Mouse (Mus musculus) WW6 (cell line): ENCODE results near the gene Tiparp.

Experiments
- DNase-seq: peaks from one replicate; pipeline ENCODE4 v3.0.0-alpha.2; 2013; ENCODE audit warnings: low read depth, low spot score

Gene Tiparp

DNA sequence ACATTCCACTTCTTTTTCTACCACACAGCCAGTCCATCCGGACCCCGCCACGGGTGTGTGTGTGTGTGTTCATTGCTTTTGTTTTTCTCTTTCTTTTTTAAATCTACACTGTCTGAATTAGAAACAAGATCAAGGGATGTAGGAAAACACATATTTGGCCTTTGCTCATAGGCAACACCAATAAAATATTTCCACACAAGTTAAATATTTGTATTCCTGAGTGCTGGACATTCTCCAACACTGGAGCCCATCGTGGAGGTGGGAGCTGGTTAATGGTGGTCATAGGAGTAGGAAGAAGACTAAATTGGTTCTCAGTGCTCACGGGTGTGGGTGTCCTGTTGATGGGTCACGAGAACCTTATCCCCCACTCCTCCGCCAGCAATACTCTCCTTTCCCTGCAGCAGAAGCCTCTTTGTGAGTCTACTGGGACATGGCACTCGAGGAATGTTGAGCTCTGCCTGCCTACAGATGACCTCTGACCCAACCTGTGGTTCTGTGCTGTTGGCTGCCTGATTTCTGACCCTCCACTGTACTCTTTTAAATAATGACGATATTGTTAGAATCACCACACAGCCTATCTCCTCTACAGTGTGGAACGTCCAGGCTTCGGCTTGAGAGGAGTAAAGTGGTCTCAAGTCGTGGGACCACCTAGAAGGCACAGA lies 51.2 kb downstream of the Tiparp start:
- no peak for DNase-seq

- no peak for DNase-seq
These were observed 53.4 kb downstream of the Tiparp start for GRCm38 (mm10) chr3:65581596-65581995.

- DNase-seq, result no peak
These were observed 56.1 kb downstream of the Tiparp start for GRCm38 (mm10) chr3:65584329-65584728.

DNA sequence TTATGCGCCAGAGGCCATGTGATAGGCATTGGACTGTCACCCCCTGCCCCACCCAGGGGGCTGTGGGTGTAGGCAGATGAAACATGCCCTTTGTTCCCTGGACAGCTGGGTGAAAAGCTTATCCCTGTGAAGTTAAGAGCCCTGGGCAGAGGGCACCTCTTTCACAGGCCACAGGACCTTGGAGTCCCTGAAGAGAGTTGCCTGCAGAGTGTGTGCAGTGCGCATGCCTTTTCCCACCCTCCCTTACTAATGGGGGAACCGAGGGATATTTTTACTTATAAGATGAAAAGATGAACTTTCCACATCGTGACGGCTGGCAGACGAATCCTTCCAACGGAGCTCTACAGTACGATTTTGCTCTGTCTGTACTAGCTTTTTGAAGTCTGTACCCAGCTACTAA lies 57.1 kb downstream of the Tiparp start:
- no peak for DNase-seq

- no peak for DNase-seq
These were observed 57.7 kb downstream of the Tiparp start for GRCm38 (mm10) chr3:65585823-65586482.

GRCm38 (mm10) chr3:65586483-65586905 lies 58.3 kb downstream of the Tiparp start:
- no peak for DNase-seq

DNA sequence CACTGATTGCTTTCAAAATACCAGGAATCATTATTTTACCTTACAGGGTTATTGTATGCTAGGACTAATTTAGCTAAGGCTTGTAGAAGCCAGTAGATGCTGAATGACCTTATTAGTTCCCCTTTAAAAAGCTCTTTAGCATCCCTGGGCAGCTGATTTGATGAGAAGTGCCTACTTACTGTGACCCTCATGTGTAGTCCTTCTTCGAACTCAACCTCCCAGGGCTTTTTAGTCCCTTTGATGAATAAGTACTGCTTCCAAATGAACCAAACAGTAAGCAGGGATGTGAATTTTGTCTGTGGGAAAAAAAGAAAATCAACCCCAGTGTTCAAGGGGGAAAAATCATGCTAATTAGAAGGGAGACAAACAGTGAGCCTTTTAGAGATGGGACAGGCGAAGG lies 58.8 kb downstream of the Tiparp start:
- no peak for DNase-seq

DNA sequence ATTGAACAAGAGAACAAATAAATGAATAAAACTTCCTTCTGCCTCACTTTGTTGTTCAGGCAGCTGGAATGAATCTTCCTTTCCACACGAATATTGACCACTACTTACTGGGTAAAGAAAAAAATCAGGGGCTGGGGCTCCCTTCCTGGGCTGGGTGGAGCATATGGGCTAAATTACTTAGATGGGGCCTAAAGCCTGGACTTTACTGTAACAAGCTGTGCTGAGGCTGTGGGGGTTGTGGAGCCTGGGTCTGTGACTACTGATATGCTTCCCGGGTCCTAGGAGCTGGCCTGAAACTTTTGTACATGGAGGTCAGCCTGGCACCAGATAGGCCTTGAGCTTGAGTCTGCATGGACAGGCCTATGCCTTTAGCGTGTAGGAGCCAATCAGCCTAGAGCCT lies 60.2 kb downstream of the Tiparp start:
- DNase-seq, result no peak

DNA sequence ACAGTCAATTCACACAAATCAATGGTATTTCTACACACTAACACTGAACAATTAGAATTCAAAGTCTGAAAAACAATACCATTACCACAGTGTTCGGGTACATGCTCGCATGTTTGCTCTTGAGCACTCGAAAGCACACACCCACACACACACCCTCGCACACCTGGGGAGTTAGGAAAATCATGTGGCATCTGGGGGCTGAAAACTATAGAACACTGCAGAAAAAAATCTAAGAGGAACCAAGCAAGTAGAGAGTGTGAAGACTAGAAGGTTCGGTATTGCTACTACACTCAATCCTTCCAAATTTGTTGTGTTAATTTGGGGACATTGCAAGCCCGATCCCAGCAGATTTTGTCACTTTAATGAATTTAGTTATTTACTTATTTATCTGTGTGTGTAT lies 64.6 kb downstream of the Tiparp start:
- no peak for DNase-seq

DNA sequence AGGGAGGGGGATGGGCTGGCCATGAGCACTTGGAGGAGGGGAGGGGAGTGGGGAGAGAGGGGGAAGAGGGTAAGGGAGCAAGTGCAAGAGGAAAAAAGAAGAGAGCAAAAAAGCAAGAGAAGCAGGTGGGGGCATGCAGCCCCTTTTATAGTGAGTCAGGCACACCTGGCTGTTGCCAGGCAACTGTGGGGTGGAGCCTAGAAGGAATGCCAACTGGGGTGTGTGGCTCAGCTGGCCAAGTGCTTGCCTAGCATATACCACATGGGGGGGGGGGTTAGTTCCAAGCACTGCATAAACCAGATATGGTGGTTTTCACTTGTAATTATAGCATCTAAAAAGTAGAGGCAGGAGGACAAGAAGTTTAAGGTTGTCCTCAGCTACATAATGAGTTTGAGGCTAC lies 66.3 kb downstream of the Tiparp start:
- no peak for DNase-seq

DNA sequence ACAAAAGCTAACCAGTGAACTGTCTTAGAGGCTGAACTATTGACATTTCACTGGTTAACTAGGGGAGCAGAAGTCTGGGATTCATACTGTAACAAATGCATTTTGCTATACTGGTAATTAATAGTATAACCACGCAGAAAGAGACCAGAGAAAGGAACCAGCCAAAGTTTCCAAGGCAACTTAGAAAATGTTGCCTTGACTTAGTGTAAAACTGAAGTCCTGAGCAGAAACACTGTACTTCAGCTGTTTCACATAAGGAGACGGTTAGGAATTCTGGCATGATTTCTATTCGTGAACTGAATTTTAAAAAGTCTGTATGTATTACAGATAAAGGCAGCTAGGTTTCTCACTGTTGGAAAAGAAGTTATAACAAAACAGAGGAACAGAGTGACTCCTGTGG lies 67.0 kb downstream of the Tiparp start:
- DNase-seq, result no peak

GRCm38 (mm10) chr3:65598071-65598830 lies 70.0 kb downstream of the Tiparp start:
- DNase-seq, result no peak

- DNase-seq, result no peak
These were observed 70.9 kb downstream of the Tiparp start for GRCm38 (mm10) chr3:65599151-65599550.

- no peak for DNase-seq
These were observed 73.3 kb downstream of the Tiparp start for GRCm38 (mm10) chr3:65601291-65602050.

GRCm38 (mm10) chr3:65603392-65604055 lies 75.3 kb downstream of the Tiparp start:
- DNase-seq, result no peak
